10 mouse cellular contexts compared by ENCODE assay signal in the genomic region with DNA sequence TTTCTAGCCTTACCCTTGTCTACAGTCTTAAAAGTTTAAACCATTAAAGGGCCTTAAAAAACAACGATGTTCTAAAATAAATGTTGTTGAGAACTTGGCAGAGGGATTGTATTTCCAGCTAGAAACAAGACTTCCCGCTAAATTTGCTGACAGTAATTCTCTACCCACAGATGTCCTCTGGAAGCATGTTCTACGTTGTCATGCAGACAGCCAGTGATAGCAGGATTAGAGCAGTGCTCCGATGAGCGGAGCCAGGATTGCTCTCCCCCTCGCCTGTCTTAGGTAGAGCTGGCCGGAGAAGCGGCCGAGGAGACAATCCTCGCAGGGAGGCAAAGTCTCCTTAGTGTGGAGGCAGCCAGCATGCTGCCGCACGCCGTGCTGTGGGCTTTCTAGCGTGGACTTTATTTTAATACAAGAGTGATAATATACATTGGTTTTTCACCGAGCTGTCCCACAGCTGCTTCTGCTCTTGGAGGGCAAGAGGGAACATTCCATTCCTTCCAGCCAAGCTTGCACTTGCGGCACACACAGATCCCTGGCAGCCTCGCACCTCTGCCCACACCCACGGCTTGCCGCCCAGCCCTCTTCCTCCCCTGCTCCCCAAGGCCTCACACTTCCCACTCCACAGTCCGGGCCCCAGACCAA.
DNase-seq lines count a peak whose midpoint lies in the region; TF ChIP-seq lines count a peak whose summit lies in the region.
"Had no signal": no experiment of that assay in that cellular context is flagged by ENCODE, and none has a peak within 500 bp of the region (broad histone marks: within the 10 kb centered on the region; RNA-seq: fewer than 3 reads in every experiment).

No protein-coding gene starts in this region.

- TF ChIP-seq POLR2A in embryonic fibroblast, embryonic 13.5 days (IDR thresholded peaks at IDR 0.05; ENCODE audit: low read depth, low read length): no peak
- TF ChIP-seq POLR2A in thymus, adult 2 months (IDR thresholded peaks at IDR 0.05; ENCODE audit: control insufficient read depth, extremely low read depth, insufficient read depth, low read length, poor library complexity): no peak

- intact Hi-C loops in heart, postnatal 14 days (cut with DNase I): loop anchor here (2.0 kb wide), 1 partner anchor 70 kb away; no protein-coding TSS in a partner anchor

- WGBS in thymus, adult 2 months: 88% methylated on average over 20 of the region's 20 CpGs

- H3K4me3 ChIP-seq in embryonic fibroblast, embryonic 13.5 days (ENCODE audit: insufficient read depth, low read length): no peak overlapping the region
- no peak overlapping the region for H3K4me3 ChIP-seq in thymus, adult 2 months (ENCODE audit: control insufficient read depth, insufficient read depth, low read length)
- H3K4me3 ChIP-seq: neural tube, embryonic 15.5 days had no signal

- H3K4me1 ChIP-seq in embryonic fibroblast, embryonic 13.5 days (ENCODE audit: control insufficient read depth, insufficient read depth, low read length): no peaks in the 10 kb centered on the region
- H3K4me1 ChIP-seq in thymus, adult 2 months (replicated peaks; ENCODE audit: control insufficient read depth, insufficient read depth, low read length): peaks cover 8% of the 10 kb centered on the region; the same call in 1 of the 2 replicates

- peak; percentile 34 to 46 for DNase-seq in left cerebral cortex, adult 18-20 months (ENCODE audit: low spot score in 2 of 2)
- DNase-seq in left cerebral cortex, adult 11 months (ENCODE audit: low spot score): no peak
- peak; percentile 67 to 72 for DNase-seq in heart, postnatal 14 days
- DNase-seq in lung, postnatal 4 days: peak; percentile 30 to 70
- no peak for DNase-seq in adrenal gland, postnatal 36 days
- no peak for DNase-seq in embryo, embryonic 10.5 days (ENCODE audit: low spot score)
- no peak for DNase-seq in thymus, adult 2 months
- DNase-seq: cerebellum, adult 8-10 months had no signal

- H3K36me3 ChIP-seq in thymus, adult 2 months (ENCODE audit: control insufficient read depth, insufficient read depth, low read length): no peaks in the 10 kb centered on the region
- H3K36me3 ChIP-seq: neural tube, embryonic 15.5 days had no signal

- H3K27ac ChIP-seq in embryonic fibroblast, embryonic 13.5 days (ENCODE audit: insufficient read depth, low read length): peak overlapping the region; percentile 29
- no peak overlapping the region for H3K27ac ChIP-seq in thymus, adult 2 months (ENCODE audit: control insufficient read depth, insufficient read depth, low read length)
- H3K27ac ChIP-seq: neural tube, embryonic 15.5 days had no signal

- TF ChIP-seq CTCF in embryonic fibroblast, embryonic 13.5 days (IDR thresholded peaks at IDR 0.05; ENCODE audit: borderline replicate concordance, insufficient read depth, low read length): no peak
- no peak for TF ChIP-seq CTCF in thymus, adult 2 months (IDR thresholded peaks at IDR 0.05; ENCODE audit: borderline replicate concordance, control insufficient read depth, extremely low read depth, insufficient read depth, low read length, poor library complexity)

- no peaks in the 10 kb centered on the region for H3K27me3 ChIP-seq in thymus, adult 2 months (ENCODE audit: control insufficient read depth, insufficient read depth, low read length)
- H3K27me3 ChIP-seq: neural tube, embryonic 15.5 days had no signal

Comparison
In these comparisons a context has a peak if more than half of its experiments do, and no peak if none do; other contexts are left out.
1. DNase-seq: peak in left cerebral cortex, adult 18-20 months (2 of 2), heart, postnatal 14 days (2 of 2) and lung, postnatal 4 days (2 of 2); none in left cerebral cortex, adult 11 months (single experiment), adrenal gland, postnatal 36 days (0 of 2), embryo, embryonic 10.5 days (single experiment) and thymus, adult 2 months (single experiment).